Mouse (Mus musculus) stomach, postnatal 0 days (tissue): ENCODE results near the gene CT030661.1. TPM values are rescaled to one million over a fixed set of nuclear protein-coding genes. Genes with fewer than 3 reads are reported as not detected.
"Not testable (repeated sequence)": the region's sequence is repeated elsewhere in the genome, so short reads cannot be mapped to it uniquely, and the experiment has no call there.

Experiments
- ATAC-seq: fragments of 200-750 bp; cut with Nextera tagmentation; 2 replicates; pipeline ENCODE4 v1.8.0; 2017; ENCODE audit not compliant: low FRiP score, low TSS enrichment
- DNase-seq: peaks from one replicate; pipeline ENCODE4 v3.0.0-alpha.2; 2016; ENCODE audit warnings: low spot score
- H3K27ac ChIP-seq: fragments of 300-500 bp; sonication (generic); replicated peaks from 2 replicates; pipeline ENCODE4 v1.5.1; 2014; ENCODE audit warnings: mild to moderate bottlenecking, control low read depth
- H3K27me3 ChIP-seq: fragments of 300-500 bp; sonication (generic); 2 replicates; pipeline ENCODE4 v1.6.1; 2014; ENCODE audit warnings: low read length; ENCODE audit not compliant: control insufficient read depth, insufficient read depth
- H3K36me3 ChIP-seq: fragments of 300-500 bp; sonication (generic); 2 replicates; pipeline ENCODE4 v1.6.1; 2014; ENCODE audit warnings: low read length, mixed read lengths; ENCODE audit not compliant: control insufficient read depth, insufficient read depth
- H3K4me1 ChIP-seq: fragments of 300-500 bp; sonication (generic); replicated peaks from 2 replicates; pipeline ENCODE4 v1.6.1; 2014; ENCODE audit warnings: antibody characterized with exemption; ENCODE audit not compliant: control insufficient read depth, insufficient read depth
- H3K4me2 ChIP-seq: fragments of 300-500 bp; sonication (generic); replicated peaks from 2 replicates; pipeline ENCODE4 v1.6.1; 2014; ENCODE audit warnings: low read depth, mild to moderate bottlenecking, control low read depth, moderate library complexity
- H3K4me3 ChIP-seq: fragments of 300-500 bp; sonication (generic); 2 replicates; pipeline ENCODE4 v1.5.1; 2014; ENCODE audit warnings: low read depth, low read length, control low read depth
- H3K9ac ChIP-seq: fragments of 300-500 bp; sonication (generic); 2 replicates; pipeline ENCODE4 v1.6.1; 2014; ENCODE audit warnings: mild to moderate bottlenecking, low read length, control low read depth, mixed read lengths
- H3K9me3 ChIP-seq: fragments of 300-500 bp; sonication (generic); 2 replicates; pipeline ENCODE4 v1.6.1; 2016; ENCODE audit warnings: low read length; ENCODE audit not compliant: control insufficient read depth
- CTCF ChIP-seq: IDR thresholded peaks from 2 replicates; pipeline ENCODE4 v1.5.1; 2016; ENCODE audit warnings: antibody characterized with exemption, low read depth, mild to moderate bottlenecking, moderate library complexity
- EP300 ChIP-seq: optimal IDR thresholded peaks from 2 replicates; pipeline ENCODE3; 2016; ENCODE audit warnings: antibody characterized with exemption
- WGBS: fragments of 180-500 bp; shearing (Covaris S2); extraction: QIAGEN DNeasy Blood & Tissue Kit; methylation state at CpG from one replicate; pipeline ENCODE4 v1.1.7; 2014; 5-methylcytosine and 5-hydroxymethylcytosine counted together
- polyA plus RNA-seq: library from polyadenylated mRNA; unstranded; fragments of >200 nt; fragmentation: Nextera tagmentation; extraction: Ambion mirVana; gene quantifications from 2 replicates; pipeline ENCODE4 v1.2.1, GENCODE M21; 2015

The CT030661.1 gene
- 6.9 and 7.3 TPM in 2 replicates for polyA plus RNA-seq

GRCm38 (mm10) chr17:22314730-22315226, at the start of gene CT030661.1:
Gene CT030661.1, minus strand, starts transcription at chr17:22314837.
- under 1% methylated on average over 20 of the region's 20 CpGs for WGBS
- H3K27ac ChIP-seq = peak within 1 kb of the TSS; percentile 85

GRCm38 (mm10) chr17:22363895-22364294, 49.3 kb upstream of the CT030661.1 start:
- no peak overlapping the region for H3K4me3 ChIP-seq
- ATAC-seq (no peak), DNase-seq (no peak)
- no peak overlapping the region for H3K4me2 ChIP-seq
- H3K9ac ChIP-seq = no peak overlapping the region
- no peaks in the 10 kb centered on the region; the same call in 1 of the 2 replicates for H3K9me3 ChIP-seq
- no peaks in the 10 kb centered on the region for H3K4me1 ChIP-seq
- H3K36me3 ChIP-seq = peaks cover 3% of the 10 kb centered on the region; the same call in 1 of the 2 replicates
- H3K27me3 ChIP-seq = no peaks in the 10 kb centered on the region
- H3K27ac ChIP-seq = no peak overlapping the region
- TF ChIP-seq CTCF (no peak), EP300 (no peak)
- WGBS = 86% methylated on average over 3 of the region's 3 CpGs

More at GRCm38 (mm10) chr17:22314730-22315226, at the start of gene CT030661.1:
- Histone ChIP-seq H3K4me2 (peak within 1 kb of the TSS; percentile 52), H3K4me3 (peak within 1 kb of the TSS; percentile 56), H3K9ac (peak within 1 kb of the TSS; percentile 68)
- not testable (repeated sequence) for H3K9me3 ChIP-seq, H3K36me3 ChIP-seq, H3K4me1 ChIP-seq, H3K27me3 ChIP-seq
- DNase-seq (peak; percentile 85), ATAC-seq (peak; percentile 100)
- peak; percentile 35 for TF ChIP-seq CTCF

- H3K27me3 ChIP-seq, H3K4me1 ChIP-seq, H3K36me3 ChIP-seq, H3K9me3 ChIP-seq: not testable (repeated sequence)
- peak within 1 kb of the TSS; percentile 82 for H3K27ac ChIP-seq
- H3K4me3 ChIP-seq = peak within 1 kb of the TSS; percentile 56
- WGBS = 0% methylated on average over 26 of the region's 43 CpGs
- peak within 1 kb of the TSS; percentile 57 for H3K4me2 ChIP-seq
- peak within 1 kb of the TSS; percentile 75 for H3K9ac ChIP-seq
- peak; percentile 62 for DNase-seq
- peak; percentile 99 for ATAC-seq
Measured at GRCm38 (mm10) chr17:22361101-22361781, 46.6 kb upstream of the CT030661.1 start, which contains the start of the genes Zfp944 and Zfp758. Gene Zfp944, minus strand, starts transcription at chr17:22361400. Gene Zfp758, plus strand, starts transcription at chr17:22361453.

GRCm38 (mm10) chr17:22360572-22360971, 45.9 kb upstream of the CT030661.1 start:
- Histone ChIP-seq H3K9ac (peak overlapping the region; percentile 61; the same call in 1 of the 2 replicates), H3K36me3 (no peaks in the 10 kb centered on the region), H3K27ac (no peak overlapping the region), H3K9me3 (no peaks in the 10 kb centered on the region), H3K4me1 (no peaks in the 10 kb centered on the region), H3K4me3 (peak overlapping the region; percentile 56), H3K27me3 (no peaks in the 10 kb centered on the region), H3K4me2 (peak overlapping the region; percentile 57)
- ATAC-seq (no peak), DNase-seq (no peak)
- WGBS = 16% methylated on average over 5 of the region's 5 CpGs
- TF ChIP-seq CTCF (no peak), EP300 (no peak)

GRCm38 (mm10) chr17:22352794-22353193, 38.2 kb upstream of the CT030661.1 start:
- H3K9ac ChIP-seq = no peak overlapping the region
- no peak for ATAC-seq
- no peaks in the 10 kb centered on the region for H3K27me3 ChIP-seq
- H3K36me3 ChIP-seq = no peaks in the 10 kb centered on the region; the same call in 1 of the 2 replicates
- H3K4me2 ChIP-seq = no peak overlapping the region
- H3K4me3 ChIP-seq = no peak overlapping the region
- DNase-seq = peak; percentile 26
- H3K27ac ChIP-seq = no peak overlapping the region
- TF ChIP-seq EP300 (no peak), CTCF (peak; percentile 85)
- H3K9me3 ChIP-seq = no peaks in the 10 kb centered on the region
- no peaks in the 10 kb centered on the region for H3K4me1 ChIP-seq

DNA sequence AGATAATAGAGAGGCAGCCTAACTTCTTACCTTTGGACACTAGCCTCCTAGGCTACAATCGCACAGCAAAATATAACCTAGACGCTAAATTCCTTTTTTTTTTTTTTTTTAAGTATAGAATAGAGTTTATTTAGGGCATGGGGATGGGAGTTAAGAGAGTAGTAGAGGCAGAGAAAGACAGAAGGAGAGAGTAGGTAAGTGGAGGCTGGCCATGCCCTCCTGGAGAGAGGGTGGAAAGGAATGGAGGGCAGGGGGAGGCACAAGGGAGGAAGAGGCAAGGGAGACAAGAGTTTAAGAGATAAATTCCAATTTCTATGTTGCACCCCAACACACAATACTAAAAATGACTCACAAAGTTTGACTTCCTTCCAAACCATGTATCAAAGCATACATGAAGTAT, 610 bp upstream of the CT030661.1 start:
- not testable (repeated sequence) for H3K27me3 ChIP-seq, H3K9me3 ChIP-seq, ATAC-seq, DNase-seq, H3K36me3 ChIP-seq, H3K4me1 ChIP-seq
- H3K9ac ChIP-seq = peak overlapping the region; percentile 68; the same call in 1 of the 2 replicates
- WGBS = 3% methylated on average over 2 of the region's 2 CpGs
- H3K4me2 ChIP-seq = peak overlapping the region; percentile 52
- peak overlapping the region; percentile 49; the same call in 1 of the 2 replicates for H3K27ac ChIP-seq
- H3K4me3 ChIP-seq = peak overlapping the region; percentile 56

DNA sequence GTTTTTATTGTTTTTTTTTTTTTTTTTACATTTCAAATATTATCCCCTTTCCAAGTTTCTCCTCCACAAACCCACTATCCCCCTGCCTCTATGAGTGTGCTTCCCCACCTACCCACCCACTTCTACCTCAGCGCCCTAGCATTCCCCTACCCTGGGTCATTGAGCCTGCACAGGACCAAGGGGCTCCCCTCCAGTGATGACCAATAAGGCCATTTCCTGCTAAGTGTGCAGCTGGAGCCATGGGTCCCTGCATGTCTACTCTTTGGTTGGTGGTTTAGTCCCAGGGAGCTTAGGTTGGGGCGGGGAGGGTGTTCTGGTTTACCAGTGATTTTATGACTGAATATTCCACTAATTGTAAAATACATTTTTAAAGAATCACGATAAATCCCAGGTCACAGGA, 418 bp downstream of the CT030661.1 start:
- Histone ChIP-seq H3K9ac (peak overlapping the region; percentile 68), H3K27ac (peak overlapping the region; percentile 85), H3K4me2 (peak overlapping the region; percentile 52), H3K4me3 (peak overlapping the region; percentile 56)
- H3K4me1 ChIP-seq, H3K27me3 ChIP-seq, DNase-seq, H3K9me3 ChIP-seq, H3K36me3 ChIP-seq: not testable (repeated sequence)
- peak; percentile 73 for ATAC-seq
- WGBS = 2% methylated on average over 3 of the region's 3 CpGs
